Mouse (Mus musculus) adrenal gland, adult 18-20 months (tissue): ENCODE results near the gene Pou2f2. TPM values are rescaled to one million over a fixed set of nuclear protein-coding genes. Genes with fewer than 3 reads are reported as not detected.
A peak's percentile ranks its signal among the peaks of the same experiment; 100 is the strongest.

ENCODE experiments used
- DNase-seq, 2 experiments: peaks; one replicate each; pipeline ENCODE4 v3.0.0; 2021 to 2022; ENCODE audit warnings: low spot score in 2 of 2
- total RNA-seq, 2 experiments: library from RNA; stranded (reverse); gene quantifications; 1 replicate in 1 of 2; 2 replicates in 1 of 2; pipeline ENCODE4 v1.2.3; 2021

The Pou2f2 gene
- total RNA-seq, 2 experiments from 2014 or later, result 0.56 to 0.61 TPM

DNA sequence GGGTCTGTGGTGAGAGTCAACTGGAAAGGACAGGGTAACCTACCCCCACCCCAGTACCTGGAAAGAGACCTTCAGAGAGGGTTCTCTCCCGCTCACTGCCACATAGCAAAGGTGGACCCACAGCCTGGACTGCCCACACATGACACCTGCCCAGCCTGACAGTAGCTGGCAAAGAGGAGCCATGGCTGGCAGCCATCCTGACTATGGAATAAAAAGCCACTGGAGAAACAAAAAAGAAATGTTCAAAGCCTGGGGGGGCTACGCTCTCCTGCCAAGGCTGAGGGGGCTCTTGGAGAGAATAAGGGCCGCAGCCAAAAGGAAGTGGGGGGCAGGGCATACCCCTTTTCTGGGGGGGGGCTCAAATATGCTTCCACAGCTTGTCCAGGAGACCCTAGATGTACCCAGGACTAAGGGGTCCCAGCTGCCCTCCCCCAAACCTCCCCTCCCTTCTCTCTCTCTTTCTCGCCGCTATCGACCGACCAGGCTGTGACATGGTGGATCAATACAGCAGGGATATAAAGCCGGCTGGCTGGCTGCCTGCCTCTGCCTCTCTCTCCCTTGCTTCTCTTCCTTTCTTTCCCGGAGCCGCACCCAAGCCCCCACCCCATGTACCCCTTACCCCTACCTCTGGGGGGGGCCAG, 27.5 kb downstream of the Pou2f2 start:
- DNase-seq, result no peak

DNA sequence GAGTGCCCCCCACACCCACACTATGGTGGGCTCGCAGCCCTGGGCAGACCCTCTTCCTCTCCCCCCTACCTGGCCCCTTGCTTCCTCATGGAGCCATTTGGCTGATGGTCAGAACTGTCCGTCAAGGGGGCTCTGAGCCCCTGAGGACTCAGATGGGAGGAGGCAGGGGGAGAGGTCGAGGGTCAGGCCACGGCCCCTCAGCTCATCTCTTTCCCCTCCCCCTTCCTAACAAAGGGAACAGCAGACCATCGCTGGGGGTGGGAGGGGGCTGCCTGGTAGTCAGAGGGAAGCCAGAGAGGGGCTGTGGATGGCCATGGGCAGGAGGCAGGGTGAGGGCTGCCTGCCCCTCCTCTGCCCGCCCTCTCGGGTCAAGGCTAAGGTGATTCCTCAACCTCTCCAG, 28.5 kb downstream of the Pou2f2 start:
- DNase-seq, result no peak

DNA sequence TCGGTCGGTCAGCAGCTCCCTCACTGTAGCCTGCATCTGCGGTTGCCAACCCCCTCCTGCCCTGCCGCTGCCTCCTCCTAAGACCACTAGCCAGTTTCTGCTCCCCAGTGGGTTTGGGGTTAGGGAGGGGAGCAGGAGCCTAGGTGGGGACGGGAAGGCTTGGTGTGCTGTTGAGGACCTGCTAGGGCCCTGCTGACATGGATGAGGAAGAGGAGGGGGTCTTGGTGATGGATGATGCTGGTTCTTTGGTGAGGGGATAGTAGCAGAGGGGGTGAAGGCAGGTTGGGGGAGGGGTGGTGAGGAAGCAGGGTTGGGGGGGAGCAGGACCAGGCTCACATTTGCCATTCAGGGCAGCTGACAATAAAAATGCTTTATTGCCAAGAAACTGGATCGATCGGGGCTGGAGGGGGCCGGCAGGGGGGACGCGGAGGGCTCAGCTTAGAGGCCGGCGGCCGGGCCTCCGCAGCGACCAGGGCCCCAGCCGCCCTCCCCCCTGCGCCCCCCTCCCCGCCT, 29.3 kb downstream of the Pou2f2 start:
- no peak for DNase-seq

GRCm38 (mm10) chr7:25145896-25146295, 33.6 kb downstream of the Pou2f2 start:
- DNase-seq, result no peak

- DNase-seq, result peak in 1 of 2 experiments; percentile 44
These were observed 37.8 kb downstream of the Pou2f2 start for GRCm38 (mm10) chr7:25141761-25142160.

DNA sequence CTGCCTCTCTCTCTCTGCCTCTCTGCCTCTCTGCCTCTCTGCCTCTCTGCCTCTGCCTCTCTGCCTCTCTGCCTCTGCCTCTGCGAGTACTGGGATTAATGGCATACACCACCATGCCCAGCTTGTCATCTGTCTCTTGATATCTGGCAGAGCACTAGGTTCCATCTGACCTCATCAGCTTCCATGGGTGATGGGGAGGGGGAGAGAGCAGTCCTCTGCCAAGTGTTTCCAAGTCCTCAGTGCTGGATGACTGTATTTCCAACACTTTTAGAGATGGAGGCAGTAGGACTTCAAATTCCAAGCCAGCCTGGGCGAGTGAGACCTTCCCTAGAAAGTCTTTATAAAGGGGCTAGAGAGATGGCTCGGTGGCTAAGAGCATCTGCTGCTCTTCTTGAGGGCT, 42.0 kb downstream of the Pou2f2 start:
- DNase-seq, result no peak

DNA sequence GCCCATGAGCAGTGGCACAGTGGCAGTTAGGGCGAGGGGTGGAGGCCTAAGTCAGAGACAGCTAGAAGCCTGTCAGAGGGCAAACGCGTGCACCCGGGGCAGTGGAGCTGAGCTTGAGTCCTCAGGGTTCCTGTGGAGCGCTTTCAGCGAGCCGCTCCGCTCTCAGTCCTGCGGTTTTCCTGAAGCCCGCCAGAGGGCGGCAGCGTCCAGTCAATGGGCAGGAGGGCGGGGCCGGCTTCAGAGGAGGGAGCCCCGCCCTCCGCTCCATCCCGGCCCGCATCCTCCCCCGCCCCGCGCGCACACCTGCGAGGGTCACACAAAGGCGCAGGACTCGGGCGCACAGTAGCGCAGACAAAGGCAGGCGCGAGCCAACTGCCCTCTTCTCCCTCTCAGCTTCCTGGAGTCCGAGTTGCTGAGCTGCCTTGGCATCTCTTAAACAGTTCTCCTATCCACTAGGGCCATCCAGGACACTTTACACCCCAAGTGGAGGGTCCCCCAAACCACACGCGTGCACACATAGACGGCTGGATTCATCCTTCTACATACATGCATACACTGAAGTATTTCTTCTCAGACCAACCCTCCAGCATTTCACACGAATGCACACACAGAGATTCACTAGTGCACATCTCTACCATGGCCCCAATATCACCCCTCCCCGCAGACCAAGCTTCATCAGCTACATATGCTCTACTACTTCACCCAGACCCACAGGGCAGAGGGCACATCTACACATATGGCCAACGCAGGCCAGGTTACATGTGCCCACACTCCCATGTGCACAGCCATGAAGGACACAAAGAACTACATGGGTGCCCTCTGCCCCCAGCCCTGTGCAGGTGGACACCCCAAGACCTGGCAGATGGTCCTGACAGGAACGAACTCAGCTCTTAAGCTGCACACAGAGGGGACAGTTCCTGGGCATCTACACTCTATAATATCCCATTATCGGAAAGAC, 46.2 kb downstream of the Pou2f2 start:
- DNase-seq, result peak; percentile 79 to 82

- no peak for DNase-seq
These were observed 47.1 kb downstream of the Pou2f2 start for GRCm38 (mm10) chr7:25132318-25132960.

DNA sequence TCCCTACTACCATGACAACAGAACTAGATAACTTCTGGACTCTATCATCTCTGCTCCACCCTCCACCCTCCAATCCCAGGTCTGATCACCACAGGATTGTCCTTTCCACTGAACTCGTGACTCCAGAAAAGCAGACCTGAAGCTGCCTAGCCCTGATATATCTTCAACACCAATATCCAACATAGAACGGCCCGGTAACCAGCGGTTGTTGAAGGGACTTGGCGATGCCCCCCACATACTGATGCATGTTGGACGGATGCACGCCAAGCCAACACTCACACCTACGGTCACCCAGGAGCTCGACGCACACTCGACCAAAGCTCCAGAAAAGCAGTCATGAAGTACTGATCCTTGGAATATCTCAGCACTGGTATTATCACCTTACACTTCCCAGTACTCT, 48.3 kb downstream of the Pou2f2 start:
- DNase-seq, result no peak

GRCm38 (mm10) chr7:25130565-25130964, 49.0 kb downstream of the Pou2f2 start:
- DNase-seq, result no peak

GRCm38 (mm10) chr7:25129390-25129979, 50.0 kb downstream of the Pou2f2 start:
- DNase-seq, result no peak

DNA sequence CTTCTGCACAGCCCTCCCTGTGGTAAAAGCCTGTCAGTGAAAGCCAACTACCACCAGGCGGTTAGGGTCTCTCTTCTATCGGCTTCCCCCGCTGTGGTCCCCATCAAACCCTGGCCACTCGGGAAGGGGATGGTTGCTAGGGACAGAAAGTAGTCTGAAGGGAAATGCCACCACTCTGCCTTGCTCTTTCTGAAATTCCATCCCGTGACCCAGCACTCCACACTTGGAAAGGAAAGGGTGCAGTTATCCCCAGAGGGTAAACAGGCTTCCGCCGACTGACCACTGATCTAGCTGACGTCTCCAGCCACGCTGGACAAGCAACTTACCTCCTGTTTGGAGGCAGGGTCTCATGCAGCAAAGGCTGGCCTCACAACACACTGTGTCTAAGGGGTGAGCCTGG, 51.6 kb downstream of the Pou2f2 start:
- DNase-seq, result no peak

DNA sequence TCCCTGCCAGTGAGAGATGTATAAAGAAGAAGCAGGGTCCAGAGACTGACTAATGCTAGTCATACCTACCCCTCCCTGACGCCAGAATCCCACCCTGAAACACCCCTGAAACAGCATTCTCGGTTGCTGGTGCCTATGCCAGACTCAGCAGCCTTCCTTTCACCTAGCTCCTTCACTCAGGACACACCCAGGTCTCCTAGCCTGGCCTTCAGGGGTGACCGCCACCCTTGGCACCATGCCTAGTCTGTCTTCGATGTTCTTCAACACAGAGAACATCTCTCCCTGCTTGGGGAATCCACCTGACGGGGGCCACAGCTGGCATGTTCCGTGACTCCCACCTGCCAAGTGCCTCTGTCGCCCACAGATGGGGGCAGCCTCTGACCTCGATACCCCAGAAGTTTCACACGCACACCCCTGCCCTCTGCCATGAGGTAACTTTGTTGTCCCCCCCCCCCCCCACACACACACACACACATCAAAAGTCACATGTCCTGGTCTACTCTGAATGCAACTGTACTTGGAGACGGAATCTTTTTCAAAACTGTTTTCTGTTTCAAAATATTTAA, 53.7 kb downstream of the Pou2f2 start:
- no peak for DNase-seq

GRCm38 (mm10) chr7:25121240-25121786, 58.2 kb downstream of the Pou2f2 start:
- no peak for DNase-seq

GRCm38 (mm10) chr7:25120061-25120834, 59.3 kb downstream of the Pou2f2 start:
- peak in 1 of 2 experiments; percentile 11 for DNase-seq

- no peak for DNase-seq
These were observed 66.4 kb downstream of the Pou2f2 start for GRCm38 (mm10) chr7:25112956-25113603.

- DNase-seq, result no peak
These were observed 67.2 kb downstream of the Pou2f2 start for GRCm38 (mm10) chr7:25112178-25112955.

- no peak for DNase-seq
These were observed 69.2 kb downstream of the Pou2f2 start for GRCm38 (mm10) chr7:25110336-25110735.
